Mouse (Mus musculus): ENCODE results near the gene Atp1a4.

- TF ChIP-seq TAL1 (conservative IDR thresholded peaks at IDR 0.05; ENCODE audit: low read depth, low read length) (no peak), CTCF (IDR thresholded peaks at IDR 0.05; ENCODE audit: low read depth, low read length) (no peak), GATA1 (IDR thresholded peaks at IDR 0.05; ENCODE audit: borderline replicate concordance, low read length) (no peak)
Measured at GRCm38 (mm10) chr1:172186401-172187289, 71.6 kb downstream of the Atp1a4 start.
